Mouse (Mus musculus): ENCODE results near the gene Hmgcs1.

The Hmgcs1 gene

GRCm38 (mm10) chr13:119753859-119754634 lies 63.9 kb downstream of the Hmgcs1 start:
- no peak for DNase-seq (ENCODE audit: extremely low read depth, low read depth)

GRCm38 (mm10) chr13:119754635-119755020 lies 64.4 kb downstream of the Hmgcs1 start:
- no peak for DNase-seq (ENCODE audit: extremely low read depth, low read depth)

- no peak for DNase-seq (ENCODE audit: extremely low read depth, low read depth)
Measured at GRCm38 (mm10) chr13:119755141-119755547, 65.0 kb downstream of the Hmgcs1 start.

GRCm38 (mm10) chr13:119755681-119756471 lies 65.7 kb downstream of the Hmgcs1 start, which contains the start of gene Nim1k:
Gene Nim1k, minus strand, starts transcription at chr13:119755882.
- DNase-seq (ENCODE audit: extremely low read depth, low read depth) = no peak

- no peak for DNase-seq (ENCODE audit: extremely low read depth, low read depth)
Measured at GRCm38 (mm10) chr13:119756831-119757230, 66.7 kb downstream of the Hmgcs1 start.
